Comparison of ENCODE assay signal across 9 mouse cellular contexts in genomic region chr13:93612660-93613607, GRCm38 (mm10). TPM values are rescaled to one million over a fixed set of nuclear protein-coding genes. Genes with fewer than 3 reads are reported as not detected.
A peak's percentile ranks its signal among the peaks of the same experiment; 100 is the strongest.
DNase-seq lines count a peak whose midpoint lies in the region; ATAC-seq lines count a peak whose summit lies in the region.
"Had no signal": no experiment of that assay in that cellular context is flagged by ENCODE, and none has a peak within 500 bp of the region (broad histone marks: within the 10 kb centered on the region; RNA-seq: fewer than 3 reads in every experiment).

No protein-coding gene starts in this region.

- no peak overlapping the region for H3K4me2 ChIP-seq in embryonic facial prominence, embryonic 13.5 days
- no peak overlapping the region for H3K4me2 ChIP-seq in limb, embryonic 12.5 days
- H3K4me2 ChIP-seq in stomach, embryonic 15.5 days = no peak overlapping the region
- H3K4me2 ChIP-seq: embryonic facial prominence, embryonic 12.5 days had no signal

- DNase-seq in CD4-positive helper T cell, adult 2 months (ENCODE audit: low read depth, low spot score) = peak; percentile 59
- peak; percentile 77 to 85 for DNase-seq in adrenal gland, postnatal 36 days
- DNase-seq in heart, adult 8-10 months (ENCODE audit: low spot score) = peak; percentile 74
- peak; percentile 81 to 89 for DNase-seq in kidney, adult 8-10 months
- DNase-seq in naive thymus-derived CD4-positive, alpha-beta T cell, adult 2 months (ENCODE audit: low read depth) = peak; percentile 83

- no peaks in the 10 kb centered on the region for H3K36me3 ChIP-seq in embryonic facial prominence, embryonic 13.5 days
- no peaks in the 10 kb centered on the region for H3K36me3 ChIP-seq in limb, embryonic 12.5 days
- no peaks in the 10 kb centered on the region for H3K36me3 ChIP-seq in stomach, embryonic 15.5 days
- H3K36me3 ChIP-seq: embryonic facial prominence, embryonic 12.5 days had no signal

- H3K27me3 ChIP-seq in embryonic facial prominence, embryonic 13.5 days = no peaks in the 10 kb centered on the region
- no peaks in the 10 kb centered on the region for H3K27me3 ChIP-seq in limb, embryonic 12.5 days
- no peaks in the 10 kb centered on the region for H3K27me3 ChIP-seq in stomach, embryonic 15.5 days (replicated peaks)
- H3K27me3 ChIP-seq: embryonic facial prominence, embryonic 12.5 days had no signal

- H3K9ac ChIP-seq in embryonic facial prominence, embryonic 13.5 days = no peak overlapping the region
- H3K9ac ChIP-seq in limb, embryonic 12.5 days (replicated peaks) = no peak overlapping the region
- no peak overlapping the region for H3K9ac ChIP-seq in stomach, embryonic 15.5 days
- H3K9ac ChIP-seq: embryonic facial prominence, embryonic 12.5 days had no signal

- H3K4me3 ChIP-seq in embryonic facial prominence, embryonic 13.5 days = no peak overlapping the region
- no peak overlapping the region for H3K4me3 ChIP-seq in limb, embryonic 12.5 days (replicated peaks)
- H3K4me3 ChIP-seq in stomach, embryonic 15.5 days (replicated peaks) = no peak overlapping the region
- H3K4me3 ChIP-seq: embryonic facial prominence, embryonic 12.5 days had no signal

- ATAC-seq in embryonic facial prominence, embryonic 13.5 days (ENCODE audit: insufficient number of reproducible peaks, insufficient read depth, low FRiP score, low TSS enrichment, low read depth) = 0 out of 2 replicates have a peak, but pooled peaks have one; percentile 6
- ATAC-seq in limb, embryonic 12.5 days (ENCODE audit: insufficient number of reproducible peaks, insufficient read depth, low FRiP score, low TSS enrichment, low read depth) = 0 out of 2 replicates have a peak, but pooled peaks have one; percentile 49
- 0 out of 2 replicates have a peak, but pooled peaks have one; percentile 32 for ATAC-seq in stomach, embryonic 15.5 days (ENCODE audit: insufficient read depth, low FRiP score, low read depth)

- H3K4me1 ChIP-seq in embryonic facial prominence, embryonic 13.5 days = 0 out of 2 replicates have a peak, but pooled peaks cover 3% of the 10 kb centered on the region
- 0 out of 2 replicates have a peak, but pooled peaks cover 4% of the 10 kb centered on the region for H3K4me1 ChIP-seq in limb, embryonic 12.5 days (replicated peaks)
- H3K4me1 ChIP-seq in stomach, embryonic 15.5 days = no peaks in the 10 kb centered on the region

- no peaks in the 10 kb centered on the region for H3K9me3 ChIP-seq in embryonic facial prominence, embryonic 13.5 days
- H3K9me3 ChIP-seq in limb, embryonic 12.5 days = no peaks in the 10 kb centered on the region
- no peaks in the 10 kb centered on the region for H3K9me3 ChIP-seq in stomach, embryonic 15.5 days
- H3K9me3 ChIP-seq: embryonic facial prominence, embryonic 12.5 days had no signal

- WGBS in embryonic facial prominence, embryonic 13.5 days = 50% methylated on average over 19 of the region's 19 CpGs
- WGBS in limb, embryonic 12.5 days = 57% methylated on average over 19 of the region's 19 CpGs
- 48% methylated on average over 19 of the region's 19 CpGs for WGBS in stomach, embryonic 15.5 days

- peak overlapping the region; percentile 48; the same call in 1 of the 2 replicates for H3K27ac ChIP-seq in embryonic facial prominence, embryonic 13.5 days
- H3K27ac ChIP-seq in limb, embryonic 12.5 days = no peak overlapping the region
- 0 out of 2 replicates have a peak overlapping the region, but pooled peaks have one; percentile 3 for H3K27ac ChIP-seq in stomach, embryonic 15.5 days
- H3K27ac ChIP-seq: embryonic facial prominence, embryonic 12.5 days had no signal

RNA-seq across cellular contexts. Expression of gene Bhmt, which starts 24.8 kb away (rescaled TPM):
- 1 to 10 TPM; 1.2 to 1.5 TPM for total RNA-seq in adrenal gland, postnatal 36 days (2021)
- polyA plus RNA-seq in embryonic facial prominence, embryonic 13.5 days (2015; fragmentation: Nextera tagmentation; extraction: Ambion mirVana) = 1.2 TPM in 1 of 2 replicates, not detected in the other
- not detected for total RNA-seq in heart, adult 8-10 months (2022)
- not detected in 2 replicates for polyA plus RNA-seq in limb, embryonic 12.5 days (2016; fragmentation: Nextera tagmentation; extraction: Ambion mirVana)
- 1.9 and 6.8 TPM in 2 replicates for polyA plus RNA-seq in stomach, embryonic 15.5 days (2015; fragmentation: Nextera tagmentation; extraction: Ambion mirVana)
- polyA plus RNA-seq: embryonic facial prominence, embryonic 12.5 days had no signal
